Mouse (Mus musculus): ENCODE measurements at regions not wholly inside any gene's neighbourhood (a gene's known extent, or its start where the extent isn't known, plus 50 kb on each side); places are given as distances from the start of the nearest gene placed in this dataset.

DNA sequence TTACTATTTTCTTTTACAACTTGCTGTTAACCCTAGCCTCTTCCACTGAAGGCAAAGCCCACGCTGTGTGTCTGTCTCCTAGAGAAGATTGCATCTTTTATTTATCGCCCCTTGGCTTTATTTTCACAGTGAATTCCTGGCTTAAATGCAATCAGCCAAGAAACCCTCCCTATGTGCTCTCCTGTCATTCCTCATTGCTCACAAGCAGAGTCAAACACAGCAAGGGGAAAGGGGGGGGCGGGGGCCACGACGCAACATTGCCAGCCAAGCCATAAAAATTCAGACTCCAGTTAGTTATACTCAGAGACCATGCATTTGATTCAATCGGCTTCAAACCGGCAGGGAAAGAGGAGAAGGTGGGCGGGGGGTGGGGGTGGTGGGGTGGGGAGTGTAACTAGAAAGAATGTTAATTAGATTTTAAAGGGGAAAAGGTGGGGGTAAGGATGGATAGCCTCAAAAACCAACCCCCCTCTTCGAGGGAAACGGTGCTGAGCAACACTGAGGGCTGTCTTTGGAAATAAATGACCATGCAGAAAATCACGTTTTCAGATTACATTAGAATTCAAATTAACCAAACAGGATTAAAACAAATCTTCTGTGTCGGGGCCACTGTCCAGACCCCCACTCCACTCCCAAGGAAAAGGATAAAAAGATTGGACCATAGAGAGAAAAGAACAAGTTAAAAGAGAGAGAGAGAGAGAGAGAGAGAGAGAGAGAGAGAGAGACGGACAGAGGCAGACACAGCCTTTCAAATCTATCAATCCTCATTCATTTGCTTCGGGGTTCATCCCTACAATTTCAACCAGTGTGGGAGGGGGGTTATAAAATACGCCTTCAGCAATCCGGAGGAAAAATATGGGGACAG is 156.6 kb upstream of the Smim15 start:
- H3K9me3 ChIP-seq (replicated peaks; ENCODE audit: control insufficient read depth, low read length): no peaks in the 10 kb centered on the region
- H3K9ac ChIP-seq (replicated peaks; ENCODE audit: low read depth, low read length): peak overlapping the region; percentile 76; the same call in 1 of the 2 replicates
- ATAC-seq (ENCODE audit: insufficient read depth, low read depth): no peak
- H3K4me3 ChIP-seq (ENCODE audit: low read depth, low read length): peak overlapping the region; percentile 75
- peak overlapping the region; percentile 85 for H3K4me2 ChIP-seq (ENCODE audit: low read depth, low read length)
- no peak overlapping the region for H3K27ac ChIP-seq (ENCODE audit: low read depth)
- peaks cover 6% of the 10 kb centered on the region; the same call in 1 of the 2 replicates for H3K27me3 ChIP-seq (ENCODE audit: control insufficient read depth, insufficient read depth, low read length)
- TF ChIP-seq EP300 (IDR thresholded peaks at IDR 0.05; ENCODE audit: low read depth) (no peak), CTCF (IDR thresholded peaks at IDR 0.05; ENCODE audit: low read depth) (no peak)
- peaks cover 9% of the 10 kb centered on the region; the same call in 1 of the 2 replicates for H3K4me1 ChIP-seq (ENCODE audit: control insufficient read depth, insufficient read depth)
- 8% methylated on average over 16 of the region's 16 CpGs for WGBS
- DNase-seq (ENCODE audit: low spot score): no peak
- H3K36me3 ChIP-seq (replicated peaks; ENCODE audit: control insufficient read depth, insufficient read depth, low read length): no peaks in the 10 kb centered on the region

DNA sequence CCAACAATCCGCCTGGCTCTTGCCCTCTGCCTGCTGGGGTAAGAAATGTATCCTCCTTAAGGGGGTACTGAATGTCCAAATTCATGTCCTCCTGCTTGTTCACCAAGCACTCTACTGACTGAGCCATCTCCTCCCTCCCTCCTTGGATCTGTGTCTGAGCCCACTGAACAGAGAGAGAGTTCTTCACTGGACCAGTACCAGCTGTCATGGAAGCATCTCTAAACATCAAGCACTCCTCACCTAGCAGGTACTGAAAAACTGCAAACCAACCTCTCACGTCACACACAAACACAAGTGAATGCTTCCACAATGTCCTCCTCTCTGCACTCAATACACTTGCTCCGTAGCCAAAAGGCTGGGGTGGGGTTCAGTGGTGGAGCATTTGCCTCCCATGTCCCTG is 159.4 kb upstream of the Smim15 start:
- Histone ChIP-seq H3K27ac (ENCODE audit: low read depth) (no peak overlapping the region), H3K4me2 (ENCODE audit: low read depth, low read length) (no peak overlapping the region), H3K36me3 (replicated peaks; ENCODE audit: control insufficient read depth, insufficient read depth, low read length) (no peaks in the 10 kb centered on the region), H3K4me1 (ENCODE audit: control insufficient read depth, insufficient read depth) (peaks cover 2% of the 10 kb centered on the region), H3K9me3 (replicated peaks; ENCODE audit: control insufficient read depth, low read length) (no peaks in the 10 kb centered on the region), H3K27me3 (ENCODE audit: control insufficient read depth, insufficient read depth, low read length) (no peaks in the 10 kb centered on the region), H3K9ac (replicated peaks; ENCODE audit: low read depth, low read length) (no peak overlapping the region), H3K4me3 (ENCODE audit: low read depth, low read length) (no peak overlapping the region)
- WGBS: 84% methylated on average over 3 of the region's 3 CpGs
- no peak for TF ChIP-seq EP300 (IDR thresholded peaks at IDR 0.05; ENCODE audit: low read depth)
- TF ChIP-seq CTCF (IDR thresholded peaks at IDR 0.05; ENCODE audit: low read depth): no peak
- no peak for ATAC-seq (ENCODE audit: insufficient read depth, low read depth)
- no peak for DNase-seq (ENCODE audit: low spot score)

DNA sequence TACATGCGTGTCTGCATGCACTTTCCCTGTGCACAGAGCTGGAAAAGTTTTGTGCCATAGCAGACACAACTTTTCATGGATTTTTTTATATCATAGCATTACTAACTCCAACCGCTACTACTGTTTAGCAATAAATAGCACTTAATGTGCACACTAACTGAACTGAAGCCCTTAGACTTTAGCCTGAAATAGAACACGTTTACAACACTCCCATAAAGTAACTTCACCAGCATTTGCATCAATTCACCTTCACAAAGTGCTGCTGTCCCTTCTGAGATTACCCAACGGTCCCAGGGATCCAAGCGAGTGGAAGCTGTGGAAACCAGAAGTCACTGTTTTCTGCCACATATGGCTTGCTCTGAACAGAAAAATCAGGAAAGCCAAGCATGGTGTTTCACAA is 161.9 kb upstream of the Smim15 start:
- H3K27me3 ChIP-seq (ENCODE audit: control insufficient read depth, insufficient read depth, low read length): no peaks in the 10 kb centered on the region
- DNase-seq (ENCODE audit: low spot score) (no peak), ATAC-seq (ENCODE audit: insufficient read depth, low read depth) (no peak)
- peaks cover 6% of the 10 kb centered on the region for H3K4me1 ChIP-seq (ENCODE audit: control insufficient read depth, insufficient read depth)
- H3K9me3 ChIP-seq (replicated peaks; ENCODE audit: control insufficient read depth, low read length): no peaks in the 10 kb centered on the region
- H3K9ac ChIP-seq (replicated peaks; ENCODE audit: low read depth, low read length): no peak overlapping the region
- 75% methylated on average over 5 of the region's 5 CpGs for WGBS
- H3K4me3 ChIP-seq (ENCODE audit: low read depth, low read length): no peak overlapping the region
- no peaks in the 10 kb centered on the region for H3K36me3 ChIP-seq (replicated peaks; ENCODE audit: control insufficient read depth, insufficient read depth, low read length)
- H3K27ac ChIP-seq (ENCODE audit: low read depth): no peak overlapping the region
- TF ChIP-seq EP300 (IDR thresholded peaks at IDR 0.05; ENCODE audit: low read depth) (no peak), CTCF (IDR thresholded peaks at IDR 0.05; ENCODE audit: low read depth) (no peak)
- H3K4me2 ChIP-seq (ENCODE audit: low read depth, low read length): no peak overlapping the region

DNA sequence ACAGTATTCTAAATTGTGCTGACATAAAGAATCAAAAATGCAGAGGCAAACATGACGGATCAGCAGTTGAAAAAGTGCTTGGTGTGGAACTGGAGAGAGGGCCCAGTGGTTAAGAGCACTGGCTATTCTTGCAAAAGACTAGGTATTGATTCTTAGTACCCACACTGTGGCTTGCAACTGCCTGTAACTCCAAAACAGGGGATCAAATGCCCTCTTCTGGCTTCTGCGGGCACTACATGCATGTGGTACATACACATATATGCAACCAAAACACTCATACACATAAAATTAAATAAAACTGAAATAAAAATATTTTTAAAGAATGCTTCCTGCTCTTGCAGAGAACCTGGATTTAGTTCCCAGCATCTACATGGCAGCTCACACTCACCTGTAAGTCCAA is 163.7 kb upstream of the Smim15 start:
- no peaks in the 10 kb centered on the region for H3K9me3 ChIP-seq (replicated peaks; ENCODE audit: control insufficient read depth, low read length)
- no peak overlapping the region for H3K4me2 ChIP-seq (ENCODE audit: low read depth, low read length)
- DNase-seq (ENCODE audit: low spot score) (no peak), ATAC-seq (ENCODE audit: insufficient read depth, low read depth) (no peak)
- WGBS: 97% methylated on average over 2 of the region's 2 CpGs
- H3K4me1 ChIP-seq (ENCODE audit: control insufficient read depth, insufficient read depth): peaks cover 6% of the 10 kb centered on the region
- no peak for TF ChIP-seq EP300 (IDR thresholded peaks at IDR 0.05; ENCODE audit: low read depth)
- TF ChIP-seq CTCF (IDR thresholded peaks at IDR 0.05; ENCODE audit: low read depth): no peak
- H3K4me3 ChIP-seq (ENCODE audit: low read depth, low read length): no peak overlapping the region
- H3K9ac ChIP-seq (replicated peaks; ENCODE audit: low read depth, low read length): no peak overlapping the region
- H3K36me3 ChIP-seq (replicated peaks; ENCODE audit: control insufficient read depth, insufficient read depth, low read length): no peaks in the 10 kb centered on the region
- no peaks in the 10 kb centered on the region for H3K27me3 ChIP-seq (ENCODE audit: control insufficient read depth, insufficient read depth, low read length)
- no peak overlapping the region for H3K27ac ChIP-seq (ENCODE audit: low read depth)

DNA sequence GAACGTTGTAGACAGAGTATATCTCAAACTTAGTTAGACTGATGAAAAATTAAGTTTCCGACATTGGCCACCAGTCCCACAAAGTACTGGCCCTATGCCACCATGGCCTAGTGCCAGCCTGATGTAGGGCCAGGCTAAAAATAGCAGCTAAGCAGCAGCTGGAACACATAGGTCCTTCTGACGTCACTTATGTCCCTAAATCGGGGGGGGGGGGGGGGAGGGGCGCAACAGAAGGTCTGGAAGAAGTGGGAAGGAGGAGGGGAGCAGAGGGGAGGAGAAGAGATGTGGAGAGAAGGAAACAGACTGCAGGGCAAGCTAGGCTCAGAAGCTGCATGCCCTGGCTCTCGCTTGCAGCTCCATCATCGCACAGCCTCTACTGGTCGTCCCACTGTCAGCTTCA is 164.7 kb upstream of the Smim15 start:
- DNase-seq (ENCODE audit: low spot score) (peak; percentile 78), ATAC-seq (ENCODE audit: insufficient read depth, low read depth) (peak; percentile 77)
- Histone ChIP-seq H3K27ac (ENCODE audit: low read depth) (no peak overlapping the region), H3K36me3 (replicated peaks; ENCODE audit: control insufficient read depth, insufficient read depth, low read length) (no peaks in the 10 kb centered on the region), H3K9me3 (replicated peaks; ENCODE audit: control insufficient read depth, low read length) (no peaks in the 10 kb centered on the region), H3K4me3 (ENCODE audit: low read depth, low read length) (no peak overlapping the region), H3K4me1 (ENCODE audit: control insufficient read depth, insufficient read depth) (peaks cover 6% of the 10 kb centered on the region), H3K27me3 (ENCODE audit: control insufficient read depth, insufficient read depth, low read length) (no peaks in the 10 kb centered on the region), H3K9ac (replicated peaks; ENCODE audit: low read depth, low read length) (no peak overlapping the region), H3K4me2 (ENCODE audit: low read depth, low read length) (no peak overlapping the region)
- WGBS: 22% methylated on average over 8 of the region's 8 CpGs
- TF ChIP-seq EP300 (IDR thresholded peaks at IDR 0.05; ENCODE audit: low read depth): 0 out of 2 replicates have a peak, but pooled peaks have one; percentile 32
- no peak for TF ChIP-seq CTCF (IDR thresholded peaks at IDR 0.05; ENCODE audit: low read depth)
